19 mouse cellular contexts compared by ENCODE assay signal in genomic region chr1:155351527-155351926, GRCm38 (mm10).
DNase-seq lines count a peak whose midpoint lies in the region; ATAC-seq and TF ChIP-seq lines count a peak whose summit lies in the region.
"Had no signal": no experiment of that assay in that cellular context is flagged by ENCODE, and none has a peak within 500 bp of the region (broad histone marks: within the 10 kb centered on the region; RNA-seq: fewer than 3 reads in every experiment).

No protein-coding gene starts in this region.

- H3K4me2 ChIP-seq in liver, embryonic 15.5 days = peak overlapping the region; percentile 52
- H3K4me2 ChIP-seq in stomach, embryonic 15.5 days = no peak overlapping the region
- H3K4me2 ChIP-seq: intestine, embryonic 15.5 days had no signal

- peak; percentile 94 for ATAC-seq in common myeloid progenitor, adult 5-6 weeks (replicated peaks; ENCODE audit: low read depth, poor library complexity, severe bottlenecking)
- peak; percentile 96 for ATAC-seq in liver, embryonic 15.5 days (ENCODE audit: insufficient read depth)
- ATAC-seq in stomach, embryonic 15.5 days (ENCODE audit: insufficient read depth, low FRiP score, low read depth) = peak; percentile 87; the same call in 1 of the 2 replicates
- ATAC-seq: activated CD4-positive, CD25-positive, alpha-beta regulatory T cell, adult 4 months; intestine, embryonic 15.5 days had no signal

- no peak for TF ChIP-seq POLR2A in kidney, adult 2 months (IDR thresholded peaks at IDR 0.05; ENCODE audit: low read depth, low read length)

- no peak overlapping the region for H3K9ac ChIP-seq in liver, embryonic 15.5 days
- H3K9ac ChIP-seq in stomach, embryonic 15.5 days = no peak overlapping the region
- H3K9ac ChIP-seq: intestine, embryonic 15.5 days had no signal

- peaks cover 46% of the 10 kb centered on the region for H3K4me1 ChIP-seq in liver, embryonic 15.5 days (replicated peaks)
- 0 out of 2 replicates have a peak, but pooled peaks cover 4% of the 10 kb centered on the region for H3K4me1 ChIP-seq in stomach, embryonic 15.5 days
- H3K4me1 ChIP-seq in kidney, adult 2 months (ENCODE audit: control insufficient read depth, insufficient read depth, low read length) = no peaks in the 10 kb centered on the region; the same call in 1 of the 2 replicates
- H3K4me1 ChIP-seq: hindbrain, embryonic 10.5 days; intestine, embryonic 15.5 days had no signal

- peak; percentile 27 to 44 for DNase-seq in spleen, postnatal 36 days (ENCODE audit: low spot score in 2 of 2)
- DNase-seq in spleen, postnatal 14 days (ENCODE audit: low spot score in 2 of 2) = no peak
- DNase-seq in right cerebral cortex, adult 2 months (ENCODE audit: low spot score in 2 of 2) = no peak
- DNase-seq in kidney, adult 2 months = no peak
- no peak for DNase-seq in adrenal gland, postnatal 25 days
- DNase-seq: adrenal gland, postnatal 36 days; cerebellum, adult 11 months; gastrocnemius, postnatal 14 days; kidney, postnatal 14 days; layer of hippocampus, adult 9-11 months; lung, postnatal 10 days; midbrain, embryonic 14.5 days; thymus, postnatal 14 days had no signal

- no peaks in the 10 kb centered on the region for H3K27me3 ChIP-seq in liver, embryonic 15.5 days
- H3K27me3 ChIP-seq in stomach, embryonic 15.5 days (replicated peaks) = no peaks in the 10 kb centered on the region
- no peaks in the 10 kb centered on the region for H3K27me3 ChIP-seq in kidney, adult 2 months (replicated peaks; ENCODE audit: control insufficient read depth, insufficient read depth, low read length)
- H3K27me3 ChIP-seq: intestine, embryonic 15.5 days had no signal

- no peaks in the 10 kb centered on the region for H3K9me3 ChIP-seq in liver, embryonic 15.5 days (replicated peaks)
- H3K9me3 ChIP-seq in stomach, embryonic 15.5 days = no peaks in the 10 kb centered on the region
- H3K9me3 ChIP-seq: hindbrain, embryonic 10.5 days; intestine, embryonic 15.5 days had no signal

- peak overlapping the region; percentile 77 for H3K27ac ChIP-seq in liver, embryonic 15.5 days (replicated peaks)
- H3K27ac ChIP-seq in stomach, embryonic 15.5 days = no peak overlapping the region
- no peak overlapping the region for H3K27ac ChIP-seq in kidney, adult 2 months (ENCODE audit: insufficient read depth, low read depth, low read length)
- H3K27ac ChIP-seq: hindbrain, embryonic 10.5 days; intestine, embryonic 15.5 days had no signal

- no peak overlapping the region for H3K4me3 ChIP-seq in liver, embryonic 15.5 days (replicated peaks)
- no peak overlapping the region for H3K4me3 ChIP-seq in stomach, embryonic 15.5 days (replicated peaks)
- no peak overlapping the region for H3K4me3 ChIP-seq in kidney, adult 2 months (ENCODE audit: insufficient read depth, low read depth, low read length)
- H3K4me3 ChIP-seq: hindbrain, embryonic 10.5 days; intestine, embryonic 15.5 days had no signal

- 17% methylated on average over 4 of the region's 4 CpGs for WGBS in liver, embryonic 15.5 days (ENCODE audit: insufficient replicate concordance)
- WGBS in stomach, embryonic 15.5 days = 74% methylated on average over 4 of the region's 4 CpGs
- WGBS in kidney, adult 2 months = 99% methylated on average over 4 of the region's 4 CpGs

- no peak for TF ChIP-seq CTCF in kidney, adult 2 months (conservative IDR thresholded peaks at IDR 0.05; ENCODE audit: insufficient read depth, insufficient read length, low read depth, low read length)

- no peaks in the 10 kb centered on the region for H3K36me3 ChIP-seq in liver, embryonic 15.5 days (replicated peaks)
- H3K36me3 ChIP-seq in stomach, embryonic 15.5 days = no peaks in the 10 kb centered on the region
- H3K36me3 ChIP-seq in kidney, adult 2 months (ENCODE audit: control insufficient read depth, insufficient read depth, low read length) = no peaks in the 10 kb centered on the region
- H3K36me3 ChIP-seq: hindbrain, embryonic 10.5 days; intestine, embryonic 15.5 days had no signal

Comparison
In these comparisons a context has a peak if more than half of its experiments do, and no peak if none do; other contexts are left out.
1. DNase-seq: peak in spleen, postnatal 36 days (2 of 2); none in spleen, postnatal 14 days (0 of 2), right cerebral cortex, adult 2 months (0 of 2), kidney, adult 2 months (single experiment) and adrenal gland, postnatal 25 days (single experiment).
2. Peak in every context shown above with its lines, with median percentiles within 50 percentile points of each other: ATAC-seq.